Mouse (Mus musculus): ENCODE measurements around the gene V1ra8. TPM values are rescaled to one million over a fixed set of nuclear protein-coding genes. Genes with fewer than 3 reads are reported as not detected.

V1ra8 gene
- polyA plus RNA-seq, 1 experiment from 2014 or later: not detected

Other genes with a start within 250 kb of the V1ra8 start
- not detected in 2 replicates for gene Vmn1r46, start 233.5 kb upstream of the V1ra8 start, polyA plus RNA-seq (2014; fragmentation: Nextera tagmentation; extraction: Ambion mirVana)
- gene Vmn1r47, start 186.6 kb upstream of the V1ra8 start, polyA plus RNA-seq (2014; fragmentation: Nextera tagmentation; extraction: Ambion mirVana): not detected in 2 replicates
- not detected in 2 replicates for gene Vmn1r48, start 166.0 kb upstream of the V1ra8 start, polyA plus RNA-seq (2014; fragmentation: Nextera tagmentation; extraction: Ambion mirVana)
- not detected in 2 replicates for gene Vmn1r49, start 124.3 kb upstream of the V1ra8 start, polyA plus RNA-seq (2014; fragmentation: Nextera tagmentation; extraction: Ambion mirVana)
- not detected in 2 replicates for gene Vmn1r50, start 101.4 kb upstream of the V1ra8 start, polyA plus RNA-seq (2014; fragmentation: Nextera tagmentation; extraction: Ambion mirVana)
- gene Vmn1r51, start 80.2 kb upstream of the V1ra8 start, polyA plus RNA-seq (2014; fragmentation: Nextera tagmentation; extraction: Ambion mirVana): not detected in 2 replicates
- not detected in 2 replicates for gene Vmn1r52, start 28.0 kb upstream of the V1ra8 start, polyA plus RNA-seq (2014; fragmentation: Nextera tagmentation; extraction: Ambion mirVana)
- not detected in 2 replicates for gene Vmn1r53, start 21.6 kb downstream of the V1ra8 start, polyA plus RNA-seq (2014; fragmentation: Nextera tagmentation; extraction: Ambion mirVana)
- not detected in 2 replicates for gene Vmn1r54, start 43.5 kb downstream of the V1ra8 start, polyA plus RNA-seq (2014; fragmentation: Nextera tagmentation; extraction: Ambion mirVana)
- gene BC048671, start 98.4 kb downstream of the V1ra8 start, polyA plus RNA-seq (2014; fragmentation: Nextera tagmentation; extraction: Ambion mirVana): not detected in 2 replicates
- not detected in 2 replicates for gene Chst13, start 122.4 kb downstream of the V1ra8 start, polyA plus RNA-seq (2014; fragmentation: Nextera tagmentation; extraction: Ambion mirVana)
- gene Uroc1, start 130.5 kb downstream of the V1ra8 start, polyA plus RNA-seq (2014; fragmentation: Nextera tagmentation; extraction: Ambion mirVana): not detected in 2 replicates
- 7.6 and 10.7 TPM in 2 replicates for gene Zxdc, start 166.7 kb downstream of the V1ra8 start, polyA plus RNA-seq (2014; fragmentation: Nextera tagmentation; extraction: Ambion mirVana)
- 0.59 and 1.3 TPM in 2 replicates for gene Cfap100, start 226.0 kb downstream of the V1ra8 start, polyA plus RNA-seq (2014; fragmentation: Nextera tagmentation; extraction: Ambion mirVana)